Mouse (Mus musculus) mouse embryonic stem cell (cell line): Measurements from ENCODE around the gene Esx1.

Experiments used
- in situ Hi-C, 2 experiments: fragments of 300-500 bp; cut with MboI; formaldehyde crosslinking; loops; 1 replicate in 1 of 2; 3 replicates in 1 of 2; pipeline ENCODE4 v1.14.3; 2019 to 2020; ENCODE audit warnings: low sequenced_read_pairs in 2 of 2, low pct_unique_long_range_greater_than_20kb in 1 of 2, mixed read lengths in 1 of 2; ENCODE audit not compliant: unreplicated experiment in 1 of 2

The Esx1 gene

GRCm38 (mm10) chrX:137121718-137122117 is at the start of gene Esx1:
TSS of gene Esx1 (minus strand) at chrX:137122083.
- in situ Hi-C loops, result no loop called here

- in situ Hi-C loops, result no loop called here
These were observed 48.1 kb upstream of the Esx1 start for GRCm38 (mm10) chrX:137170021-137170420.

GRCm38 (mm10) chrX:137167658-137168057 is 45.8 kb upstream of the Esx1 start:
- in situ Hi-C loops, result no loop called here

DNA sequence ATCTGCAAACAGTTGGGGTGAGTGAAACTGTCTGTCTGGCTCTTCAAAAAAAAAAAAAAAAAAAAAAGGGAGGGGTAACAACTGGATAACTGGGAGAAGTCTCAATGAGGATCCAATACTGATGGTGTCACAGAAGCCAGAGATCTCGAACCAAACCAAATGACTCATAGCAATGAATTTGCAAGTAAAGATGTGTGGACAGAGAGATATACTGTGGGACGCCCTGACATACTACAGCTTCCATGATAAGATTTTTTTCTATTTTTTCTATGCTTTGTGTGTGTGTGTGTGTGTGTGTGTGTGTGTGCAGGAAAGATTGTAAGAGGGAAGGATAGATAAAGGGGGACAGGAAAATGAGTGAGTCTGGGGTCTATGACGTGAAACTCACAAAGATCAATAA is 43.7 kb upstream of the Esx1 start:
- in situ Hi-C loops, result no loop called here

- in situ Hi-C loops, result no loop called here
These were observed 40.8 kb upstream of the Esx1 start for GRCm38 (mm10) chrX:137162700-137163099.

- in situ Hi-C loops, result no loop called here
These were observed 39.1 kb upstream of the Esx1 start for GRCm38 (mm10) chrX:137160971-137161370.

GRCm38 (mm10) chrX:137149050-137149449 is 27.2 kb upstream of the Esx1 start:
- in situ Hi-C loops, result loop anchor here in 1 of 2 experiments (10.0 to 25.0 kb wide), 3 partner anchors 164 to 412 kb away; partner anchors contain the start of gene Morf4l2

DNA sequence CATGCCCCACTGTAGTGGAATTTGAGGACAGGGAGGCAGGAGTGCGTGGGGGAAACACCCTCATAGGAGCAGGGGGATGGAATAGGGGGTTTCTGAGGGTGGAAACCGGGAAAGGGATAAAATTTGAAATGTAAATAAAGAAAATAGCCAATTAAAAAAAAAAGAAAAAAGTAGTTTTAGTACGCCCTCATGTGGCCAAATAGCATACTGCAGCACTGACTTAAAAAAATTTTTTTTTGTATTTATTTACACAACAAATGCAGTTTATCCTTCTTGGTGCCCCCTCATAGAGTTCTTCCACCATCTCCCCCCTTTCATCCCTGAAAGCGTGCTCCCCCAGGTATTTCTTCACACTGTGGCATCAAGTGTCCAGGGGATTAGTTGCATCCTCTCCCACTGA is 22.8 kb upstream of the Esx1 start:
- in situ Hi-C loops, result loop anchor here in 1 of 2 experiments (10.0 to 25.0 kb wide), 3 partner anchors 160 to 407 kb away; partner anchors contain the start of gene Morf4l2

DNA sequence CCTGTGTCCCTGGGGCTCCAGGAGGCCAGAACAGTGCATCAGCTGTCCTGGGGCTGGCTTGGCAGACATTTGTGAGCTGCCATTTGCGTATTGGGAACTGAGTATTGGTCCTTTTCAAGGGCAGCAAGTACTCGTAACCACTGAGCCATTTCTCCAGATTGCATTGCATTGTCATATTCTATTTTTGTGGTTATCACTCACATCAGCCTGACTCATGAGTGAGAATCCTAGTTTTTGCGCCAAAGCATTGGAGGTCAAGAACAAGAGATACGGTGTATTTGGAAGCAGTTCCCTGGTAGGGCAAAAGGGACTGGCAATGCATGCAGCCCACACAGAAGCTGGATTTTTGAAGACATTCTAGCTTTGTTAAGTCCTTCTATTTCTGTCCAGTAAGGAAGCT is 21.8 kb upstream of the Esx1 start:
- in situ Hi-C loops, result loop anchor here in 1 of 2 experiments (10.0 to 25.0 kb wide), 3 partner anchors 159 to 406 kb away; partner anchors contain the start of gene Morf4l2

GRCm38 (mm10) chrX:137142546-137142945 is 20.7 kb upstream of the Esx1 start:
- in situ Hi-C loops, result loop anchor here in 1 of 2 experiments (10.0 to 25.0 kb wide), 3 partner anchors 158 to 405 kb away; partner anchors contain the start of gene Morf4l2

GRCm38 (mm10) chrX:137141669-137142068 is 19.8 kb upstream of the Esx1 start:
- in situ Hi-C loops, result loop anchor here in 1 of 2 experiments (10.0 to 25.0 kb wide), 3 partner anchors 157 to 404 kb away; partner anchors contain the start of gene Morf4l2

- in situ Hi-C loops, result loop anchor here in 1 of 2 experiments (25.0 kb wide), 2 partner anchors 240 to 390 kb away; partner anchors contain the start of gene Morf4l2
These were observed 5.7 kb upstream of the Esx1 start for GRCm38 (mm10) chrX:137127542-137127941.

- in situ Hi-C loops, result no loop called here
These were observed 2.0 kb downstream of the Esx1 start for GRCm38 (mm10) chrX:137119675-137120423.

GRCm38 (mm10) chrX:137118097-137118746 is 3.7 kb downstream of the Esx1 start:
- in situ Hi-C loops, result no loop called here

DNA sequence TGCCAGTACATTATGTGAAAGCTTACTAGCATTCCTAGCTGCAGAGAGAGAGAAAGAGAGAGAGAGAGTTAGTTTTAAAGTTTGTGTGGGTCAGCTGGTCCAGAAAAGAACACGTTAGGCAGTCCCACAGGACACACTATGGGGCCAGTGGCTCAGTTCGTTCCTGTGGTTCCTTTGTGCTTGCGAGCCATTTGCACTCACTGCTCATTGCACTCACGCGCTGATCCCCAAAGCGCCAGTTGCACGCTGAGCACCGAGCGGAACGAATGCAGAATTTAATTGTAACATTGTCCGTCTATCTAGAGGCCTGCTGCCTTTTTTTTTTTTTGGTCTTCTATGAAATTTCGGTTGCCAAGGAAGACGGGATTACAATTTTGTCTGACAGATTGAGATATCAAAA is 15.4 kb downstream of the Esx1 start:
- in situ Hi-C loops, result no loop called here

- in situ Hi-C loops, result no loop called here
These were observed 17.4 kb downstream of the Esx1 start for GRCm38 (mm10) chrX:137104531-137104930.
